Mouse (Mus musculus): ENCODE measurements around the gene Myo1d.

GRCm38 (mm10) chr11:80682745-80683144 is 97.1 kb downstream of the Myo1d start:
- no peak for TF ChIP-seq POLR2A (IDR thresholded peaks at IDR 0.05; ENCODE audit: borderline replicate concordance, extremely low read depth, low read depth, low read length)
- no peak for TF ChIP-seq CTCF (IDR thresholded peaks at IDR 0.05; ENCODE audit: insufficient read depth, low read length)
